Mouse (Mus musculus): ENCODE measurements around the gene Pold2.

- TF ChIP-seq CTCF (IDR thresholded peaks at IDR 0.05; ENCODE audit: low read depth, low read length) (no peak), TAL1 (conservative IDR thresholded peaks at IDR 0.05; ENCODE audit: low read depth, low read length) (no peak), GATA1 (IDR thresholded peaks at IDR 0.05; ENCODE audit: borderline replicate concordance, low read length) (no peak), POLR2AphosphoS5 (IDR thresholded peaks at IDR 0.05; ENCODE audit: insufficient replicate concordance, low read depth, low read length) (no peak), GATA2 (IDR thresholded peaks at IDR 0.05; ENCODE audit: borderline replicate concordance, low read depth, low read length) (no peak)
These were observed 27.6 kb downstream of the Pold2 start for GRCm38 (mm10) chr11:5850452-5850851.

Measured in G1E (cell line).